Mouse (Mus musculus): Measurements from ENCODE around the gene Dnajc3. TPM values are rescaled to one million over a fixed set of nuclear protein-coding genes. Genes with fewer than 3 reads are reported as not detected.

The Dnajc3 gene
- polyA plus RNA-seq, 1 experiment from 2014 or later = 22.6 TPM

- 90% methylated on average over 6 of the region's 6 CpGs for WGBS
These were observed 26.3 kb upstream of the Dnajc3 start for GRCm38 (mm10) chr14:118911521-118911920.

GRCm38 (mm10) chr14:118913651-118914050, 24.1 kb upstream of the Dnajc3 start:
- WGBS = 91% methylated on average over 5 of the region's 5 CpGs
- no peak overlapping the region for H3K9ac ChIP-seq (replicated peaks)
- H3K4me2 ChIP-seq = no peak overlapping the region
- H3K4me1 ChIP-seq = no peaks in the 10 kb centered on the region
- no peak for ATAC-seq (ENCODE audit: low FRiP score)
- H3K27ac ChIP-seq (replicated peaks) = no peak overlapping the region
- no peak overlapping the region for H3K4me3 ChIP-seq (replicated peaks)
- peaks cover 87% of the 10 kb centered on the region for H3K36me3 ChIP-seq
- H3K27me3 ChIP-seq (replicated peaks) = no peaks in the 10 kb centered on the region
- H3K9me3 ChIP-seq (replicated peaks) = no peaks in the 10 kb centered on the region

More at GRCm38 (mm10) chr14:118911521-118911920, 26.3 kb upstream of the Dnajc3 start:
- Histone ChIP-seq H3K4me2 (no peak overlapping the region), H3K27ac (replicated peaks) (no peak overlapping the region), H3K27me3 (replicated peaks) (no peaks in the 10 kb centered on the region), H3K9me3 (replicated peaks) (no peaks in the 10 kb centered on the region), H3K4me1 (no peaks in the 10 kb centered on the region), H3K4me3 (replicated peaks) (no peak overlapping the region), H3K36me3 (peaks cover 94% of the 10 kb centered on the region), H3K9ac (replicated peaks) (no peak overlapping the region)
- no peak for ATAC-seq (ENCODE audit: low FRiP score)

GRCm38 (mm10) chr14:118919025-118919424, 18.8 kb upstream of the Dnajc3 start:
- ATAC-seq (ENCODE audit: low FRiP score) = 0 out of 2 replicates have a peak, but pooled peaks have one; percentile 15
- Histone ChIP-seq H3K36me3 (peaks cover 37% of the 10 kb centered on the region), H3K4me2 (no peak overlapping the region), H3K27me3 (replicated peaks) (no peaks in the 10 kb centered on the region), H3K9me3 (replicated peaks) (no peaks in the 10 kb centered on the region), H3K9ac (replicated peaks) (no peak overlapping the region), H3K4me1 (peaks cover 37% of the 10 kb centered on the region), H3K27ac (replicated peaks) (no peak overlapping the region), H3K4me3 (replicated peaks) (no peak overlapping the region)
- WGBS = 69% methylated on average over 8 of the region's 8 CpGs

- Histone ChIP-seq H3K36me3 (peaks cover 25% of the 10 kb centered on the region), H3K9me3 (replicated peaks) (no peaks in the 10 kb centered on the region), H3K4me2 (peak overlapping the region; percentile 88), H3K4me1 (peaks cover 44% of the 10 kb centered on the region), H3K4me3 (replicated peaks) (no peak overlapping the region), H3K27me3 (replicated peaks) (no peaks in the 10 kb centered on the region), H3K27ac (replicated peaks) (no peak overlapping the region), H3K9ac (replicated peaks) (no peak overlapping the region)
- WGBS = 51% methylated on average over 7 of the region's 7 CpGs
- no peak for ATAC-seq (ENCODE audit: low FRiP score)
These were observed 17.1 kb upstream of the Dnajc3 start for GRCm38 (mm10) chr14:118920654-118921053.

GRCm38 (mm10) chr14:118922251-118922650, 15.5 kb upstream of the Dnajc3 start:
- Histone ChIP-seq H3K4me1 (peaks cover 48% of the 10 kb centered on the region), H3K27me3 (replicated peaks) (no peaks in the 10 kb centered on the region), H3K9ac (replicated peaks) (peak overlapping the region; percentile 54), H3K27ac (replicated peaks) (no peak overlapping the region), H3K9me3 (replicated peaks) (no peaks in the 10 kb centered on the region), H3K36me3 (peaks cover 13% of the 10 kb centered on the region), H3K4me3 (replicated peaks) (peak overlapping the region; percentile 81), H3K4me2 (peak overlapping the region; percentile 88)
- 24% methylated on average over 22 of the region's 22 CpGs for WGBS
- ATAC-seq (ENCODE audit: low FRiP score) = 0 out of 2 replicates have a peak, but pooled peaks have one; percentile 3

GRCm38 (mm10) chr14:118922667-118923184, 15.1 kb upstream of the Dnajc3 start:
- WGBS = 2% methylated on average over 46 of the region's 47 CpGs

GRCm38 (mm10) chr14:118924673-118925615, 12.8 kb upstream of the Dnajc3 start, which contains the start of gene Dzip1:
TSS of gene Dzip1 (minus strand) at chr14:118925460.
- Histone ChIP-seq H3K36me3 (no peaks in the 10 kb centered on the region), H3K9me3 (replicated peaks) (no peaks in the 10 kb centered on the region), H3K27ac (replicated peaks) (peak within 1 kb of the TSS; percentile 95), H3K4me2 (peak within 1 kb of the TSS; percentile 88), H3K27me3 (replicated peaks) (no peaks in the 10 kb centered on the region), H3K4me3 (replicated peaks) (peak within 1 kb of the TSS; percentile 81), H3K9ac (replicated peaks) (peak within 1 kb of the TSS; percentile 91), H3K4me1 (peaks cover 48% of the 10 kb centered on the region)
- ATAC-seq (ENCODE audit: low FRiP score) = peak; percentile 96
- WGBS = under 1% methylated on average over 55 of the region's 55 CpGs

More at GRCm38 (mm10) chr14:118922667-118923184, 15.1 kb upstream of the Dnajc3 start:
- Histone ChIP-seq H3K4me1 (peaks cover 48% of the 10 kb centered on the region), H3K9me3 (replicated peaks) (no peaks in the 10 kb centered on the region), H3K27me3 (replicated peaks) (no peaks in the 10 kb centered on the region), H3K27ac (replicated peaks) (no peak overlapping the region), H3K9ac (replicated peaks) (peak overlapping the region; percentile 54), H3K4me3 (replicated peaks) (peak overlapping the region; percentile 81), H3K36me3 (peaks cover 10% of the 10 kb centered on the region), H3K4me2 (peak overlapping the region; percentile 88)
- ATAC-seq (ENCODE audit: low FRiP score) = no peak

GRCm38 (mm10) chr14:118928565-118928964, 9.2 kb upstream of the Dnajc3 start:
- ATAC-seq (ENCODE audit: low FRiP score) = no peak
- 92% methylated on average over 3 of the region's 3 CpGs for WGBS
- no peak overlapping the region for H3K27ac ChIP-seq (replicated peaks)

GRCm38 (mm10) chr14:118929779-118930178, 8.0 kb upstream of the Dnajc3 start:
- no peak overlapping the region for H3K4me2 ChIP-seq
- whole genome bisulfite sequencing = 85% methylated on average over 2 of the region's 2 CpGs
- peaks cover 8% of the 10 kb centered on the region for H3K4me1 ChIP-seq
- H3K27me3 ChIP-seq (replicated peaks) = no peaks in the 10 kb centered on the region
- ATAC-seq (ENCODE audit: low FRiP score) = no peak
- H3K4me3 ChIP-seq (replicated peaks) = no peak overlapping the region
- H3K9ac ChIP-seq (replicated peaks) = no peak overlapping the region
- no peaks in the 10 kb centered on the region for H3K36me3 ChIP-seq
- H3K27ac ChIP-seq (replicated peaks) = no peak overlapping the region
- no peaks in the 10 kb centered on the region for H3K9me3 ChIP-seq (replicated peaks)

More at GRCm38 (mm10) chr14:118928565-118928964, 9.2 kb upstream of the Dnajc3 start:
- Histone ChIP-seq H3K9ac (replicated peaks) (no peak overlapping the region), H3K4me2 (no peak overlapping the region), H3K27me3 (replicated peaks) (no peaks in the 10 kb centered on the region), H3K4me1 (peaks cover 15% of the 10 kb centered on the region), H3K36me3 (no peaks in the 10 kb centered on the region), H3K9me3 (replicated peaks) (no peaks in the 10 kb centered on the region), H3K4me3 (replicated peaks) (no peak overlapping the region)

- no peak overlapping the region for H3K9ac ChIP-seq (replicated peaks)
- no peak overlapping the region for H3K27ac ChIP-seq (replicated peaks)
- 80% methylated on average over 2 of the region's 2 CpGs for WGBS
- H3K36me3 ChIP-seq = no peaks in the 10 kb centered on the region
- no peak overlapping the region for H3K4me3 ChIP-seq (replicated peaks)
- H3K9me3 ChIP-seq (replicated peaks) = no peaks in the 10 kb centered on the region
- no peak for ATAC-seq (ENCODE audit: low FRiP score)
- H3K4me2 ChIP-seq = no peak overlapping the region
- H3K27me3 ChIP-seq (replicated peaks) = no peaks in the 10 kb centered on the region
- H3K4me1 ChIP-seq = peaks cover 3% of the 10 kb centered on the region
These were observed 7.0 kb upstream of the Dnajc3 start for GRCm38 (mm10) chr14:118930777-118931176.

GRCm38 (mm10) chr14:118931181-118931580, 6.6 kb upstream of the Dnajc3 start:
- Histone ChIP-seq H3K4me2 (no peak overlapping the region), H3K9ac (replicated peaks) (no peak overlapping the region), H3K4me3 (replicated peaks) (no peak overlapping the region), H3K27me3 (replicated peaks) (no peaks in the 10 kb centered on the region), H3K4me1 (no peaks in the 10 kb centered on the region), H3K9me3 (replicated peaks) (no peaks in the 10 kb centered on the region), H3K36me3 (no peaks in the 10 kb centered on the region), H3K27ac (replicated peaks) (no peak overlapping the region)
- 75% methylated on average over 2 of the region's 2 CpGs for WGBS
- ATAC-seq (ENCODE audit: low FRiP score) = no peak

- no peak overlapping the region for H3K9ac ChIP-seq (replicated peaks)
- no peaks in the 10 kb centered on the region for H3K36me3 ChIP-seq
- no peak overlapping the region for H3K4me3 ChIP-seq (replicated peaks)
- peaks cover 7% of the 10 kb centered on the region for H3K4me1 ChIP-seq
- H3K4me2 ChIP-seq = no peak overlapping the region
- 75% methylated on average over 8 of the region's 8 CpGs for WGBS
- H3K27ac ChIP-seq (replicated peaks) = no peak overlapping the region
- no peaks in the 10 kb centered on the region for H3K9me3 ChIP-seq (replicated peaks)
- no peaks in the 10 kb centered on the region for H3K27me3 ChIP-seq (replicated peaks)
- ATAC-seq (ENCODE audit: low FRiP score) = no peak
These were observed 4.8 kb upstream of the Dnajc3 start for GRCm38 (mm10) chr14:118932956-118933355.

Data from neural tube, embryonic 15.5 days (tissue).